8 mouse cellular contexts compared by ENCODE assay signal in genomic region chr11:116198639-116199531, GRCm38 (mm10). TPM values are rescaled to one million over a fixed set of nuclear protein-coding genes. Genes with fewer than 3 reads are reported as not detected.
DNase-seq lines count a peak whose midpoint lies in the region; ATAC-seq lines count a peak whose summit lies in the region.

Gene Ten1 (plus strand): TSS chr11:116198855.
Gene Acox1 (minus strand): TSS chr11:116199045.

- DNase-seq in CD4-positive, CD25-positive, alpha-beta regulatory T cell, adult 2 months (ENCODE audit: low read depth, low spot score), result peak; percentile 95
- peak; percentile 95 for DNase-seq in fat pad, adult 2 months (ENCODE audit: extremely low read depth, low read depth, low spot score)
- DNase-seq in kidney, postnatal 10 days, result peak; percentile 97
- peak; percentile 90 to 92 for DNase-seq in natural killer cell, adult 2 months (ENCODE audit: low spot score in 2 of 2)

- under 1% methylated on average over 62 of the region's 62 CpGs for WGBS in heart, embryonic 13.5 days
- under 1% methylated on average over 62 of the region's 62 CpGs for WGBS in liver, embryonic 12.5 days (ENCODE audit: insufficient replicate concordance)
- WGBS in stomach, embryonic 15.5 days, result under 1% methylated on average over 62 of the region's 62 CpGs

- peaks cover 39% of the 10 kb centered on the region for H3K36me3 ChIP-seq in heart, embryonic 13.5 days
- peaks cover 13% of the 10 kb centered on the region; the same call in 1 of the 2 replicates for H3K36me3 ChIP-seq in liver, embryonic 12.5 days
- peaks cover 6% of the 10 kb centered on the region; the same call in 1 of the 2 replicates for H3K36me3 ChIP-seq in stomach, embryonic 15.5 days

- peak within 1 kb of the TSS; percentile 76 for H3K4me2 ChIP-seq in heart, embryonic 13.5 days
- H3K4me2 ChIP-seq in liver, embryonic 12.5 days, result peak within 1 kb of the TSS; percentile 94
- peak within 1 kb of the TSS; percentile 67 for H3K4me2 ChIP-seq in stomach, embryonic 15.5 days

- H3K27me3 ChIP-seq in heart, embryonic 13.5 days (replicated peaks), result no peaks in the 10 kb centered on the region
- H3K27me3 ChIP-seq in liver, embryonic 12.5 days (replicated peaks), result no peaks in the 10 kb centered on the region
- H3K27me3 ChIP-seq in stomach, embryonic 15.5 days (replicated peaks), result no peaks in the 10 kb centered on the region

- H3K27ac ChIP-seq in brown adipose tissue, adult 24 weeks (replicated peaks; ENCODE audit: low read depth, low read length), result peak within 1 kb of the TSS; percentile 95
- H3K27ac ChIP-seq in heart, embryonic 13.5 days (replicated peaks), result peak within 1 kb of the TSS; percentile 97
- peak within 1 kb of the TSS; percentile 88 for H3K27ac ChIP-seq in liver, embryonic 12.5 days
- H3K27ac ChIP-seq in stomach, embryonic 15.5 days, result peak within 1 kb of the TSS; percentile 94

- H3K9me3 ChIP-seq in heart, embryonic 13.5 days, result no peaks in the 10 kb centered on the region
- no peaks in the 10 kb centered on the region for H3K9me3 ChIP-seq in liver, embryonic 12.5 days (replicated peaks)
- H3K9me3 ChIP-seq in stomach, embryonic 15.5 days, result no peaks in the 10 kb centered on the region

- H3K4me3 ChIP-seq in brown adipose tissue, adult 24 weeks (ENCODE audit: insufficient read depth, low read depth, low read length), result peak within 1 kb of the TSS; percentile 91
- peak within 1 kb of the TSS; percentile 74 for H3K4me3 ChIP-seq in heart, embryonic 13.5 days
- H3K4me3 ChIP-seq in liver, embryonic 12.5 days, result peak within 1 kb of the TSS; percentile 82
- peak within 1 kb of the TSS; percentile 65 for H3K4me3 ChIP-seq in stomach, embryonic 15.5 days (replicated peaks)

- peak within 1 kb of the TSS; percentile 92 for H3K9ac ChIP-seq in heart, embryonic 13.5 days
- H3K9ac ChIP-seq in liver, embryonic 12.5 days, result peak within 1 kb of the TSS; percentile 87
- peak within 1 kb of the TSS; percentile 73 for H3K9ac ChIP-seq in stomach, embryonic 15.5 days

- H3K4me1 ChIP-seq in brown adipose tissue, adult 24 weeks (ENCODE audit: control insufficient read depth, insufficient read depth, insufficient read length, low read length), result peaks cover 2% of the 10 kb centered on the region; the same call in 1 of the 2 replicates
- peaks cover 31% of the 10 kb centered on the region for H3K4me1 ChIP-seq in heart, embryonic 13.5 days
- peaks cover 56% of the 10 kb centered on the region for H3K4me1 ChIP-seq in liver, embryonic 12.5 days
- peaks cover 3% of the 10 kb centered on the region; the same call in 1 of the 2 replicates for H3K4me1 ChIP-seq in stomach, embryonic 15.5 days

- ATAC-seq in heart, embryonic 13.5 days (ENCODE audit: extremely low read depth, insufficient number of reproducible peaks, low FRiP score, low TSS enrichment), result peak; percentile 96
- ATAC-seq in liver, embryonic 12.5 days, result peak; percentile 97
- peak; percentile 97 for ATAC-seq in stomach, embryonic 15.5 days (ENCODE audit: insufficient read depth, low FRiP score, low read depth)

RNA-seq across cellular contexts. Expression of gene Ten1, which starts in this region (rescaled TPM):
- 4.3 and 7.6 TPM in 2 replicates for polyA plus RNA-seq in brown adipose tissue, adult 24 weeks (2012; ENCODE audit: insufficient read depth, insufficient read length, missing spikeins)
- polyA plus RNA-seq in heart, embryonic 13.5 days (2015; fragmentation: Nextera tagmentation; extraction: Ambion mirVana), result 82.1 and 88.7 TPM in 2 replicates
- 43.4 and 44.0 TPM in 2 replicates for polyA plus RNA-seq in liver, embryonic 12.5 days (2016; fragmentation: Nextera tagmentation; extraction: Ambion mirVana)
- polyA plus RNA-seq in stomach, embryonic 15.5 days (2015; fragmentation: Nextera tagmentation; extraction: Ambion mirVana), result 74.8 and 78.3 TPM in 2 replicates

RNA-seq across cellular contexts. Expression of gene Acox1, which starts in this region (rescaled TPM):
- 223 and 402 TPM in 2 replicates for polyA plus RNA-seq in brown adipose tissue, adult 24 weeks (2012; ENCODE audit: insufficient read depth, insufficient read length, missing spikeins)
- polyA plus RNA-seq in heart, embryonic 13.5 days (2015; fragmentation: Nextera tagmentation; extraction: Ambion mirVana), result 29.0 and 31.0 TPM in 2 replicates
- polyA plus RNA-seq in liver, embryonic 12.5 days (2016; fragmentation: Nextera tagmentation; extraction: Ambion mirVana), result 15.3 and 19.7 TPM in 2 replicates
- polyA plus RNA-seq in stomach, embryonic 15.5 days (2015; fragmentation: Nextera tagmentation; extraction: Ambion mirVana), result 33.6 and 38.1 TPM in 2 replicates

Comparison
In these comparisons a context has a peak if more than half of its experiments do, and no peak if none do; other contexts are left out.
1. Peak in every context shown above with its lines: DNase-seq, ATAC-seq, H3K4me3 ChIP-seq and H3K27ac ChIP-seq.